Mouse (Mus musculus) ES-E14 (cell line): ENCODE measurements around the gene Spata22. TPM values are rescaled to one million over a fixed set of nuclear protein-coding genes. Genes with fewer than 3 reads are reported as not detected.

Source experiments
- DNase-seq: peaks from one replicate; pipeline ENCODE4 v3.0.0-alpha.2; 2013; ENCODE audit warnings: low read depth, low spot score
- H3K27ac ChIP-seq: 2 replicates; pipeline ENCODE4 v1.5.1; 2012; ENCODE audit warnings: low read depth, mild to moderate bottlenecking, low read length, moderate library complexity, mixed read lengths; ENCODE audit not compliant: poor library complexity, insufficient read depth, severe bottlenecking
- H3K36me3 ChIP-seq: 2 replicates; pipeline ENCODE4 v1.6.1; 2012; ENCODE audit warnings: mild to moderate bottlenecking, low read length, moderate library complexity, mixed read lengths; ENCODE audit not compliant: control insufficient read depth, poor library complexity, insufficient read depth, severe bottlenecking
- H3K4me1 ChIP-seq, 2 experiments: fragments of 150-350 bp in 1 of 2; sonication (generic) in 1 of 2; 2 replicates each; pipeline ENCODE4 v1.6.1; 2012; ENCODE audit warnings: low read length in 2 of 2, mild to moderate bottlenecking in 1 of 2, mixed read lengths in 1 of 2; ENCODE audit not compliant: control insufficient read depth in 2 of 2, insufficient read depth in 2 of 2, poor library complexity in 1 of 2
- H3K4me3 ChIP-seq, 2 experiments: fragments of 150-350 bp in 1 of 2; sonication (generic) in 1 of 2; 2 replicates each; pipeline ENCODE4 v1.5.1; 2012; ENCODE audit warnings: low read length in 2 of 2, low read depth in 1 of 2, mild to moderate bottlenecking in 1 of 2, mixed read lengths in 1 of 2; ENCODE audit not compliant: insufficient read depth in 1 of 2, poor library complexity in 1 of 2, severe bottlenecking in 1 of 2
- H3K9ac ChIP-seq: 2 replicates; pipeline ENCODE4 v1.6.1; 2012; ENCODE audit warnings: low read depth, mild to moderate bottlenecking, low read length, mixed read lengths; ENCODE audit not compliant: poor library complexity, insufficient read depth, severe bottlenecking
- H3K9me3 ChIP-seq: fragments of 150-350 bp; sonication (generic); 2 replicates; pipeline ENCODE4 v1.6.1; 2012; ENCODE audit warnings: low read depth, mild to moderate bottlenecking, low read length; ENCODE audit not compliant: control insufficient read depth, insufficient read depth
- CHD2 ChIP-seq: IDR thresholded peaks from 2 replicates; pipeline ENCODE4 v1.6.1; 2014; ENCODE audit warnings: mild to moderate bottlenecking, low read depth, low read length, inconsistent platforms
- HCFC1 ChIP-seq: IDR thresholded peaks from 2 replicates; pipeline ENCODE4 v1.6.1; 2012; ENCODE audit warnings: low read length, inconsistent platforms, borderline replicate concordance; ENCODE audit not compliant: insufficient read depth
- MAFK ChIP-seq: IDR thresholded peaks from 2 replicates; pipeline ENCODE4 v1.6.1; 2014; ENCODE audit warnings: mild to moderate bottlenecking, low read depth, low read length, inconsistent platforms; ENCODE audit not compliant: insufficient read depth
- ZC3H11A ChIP-seq: IDR thresholded peaks from 2 replicates; pipeline ENCODE4 v1.6.1; 2012; ENCODE audit warnings: low read depth, mild to moderate bottlenecking, inconsistent platforms, low read length, borderline replicate concordance
- ZNF384 ChIP-seq: IDR thresholded peaks from 2 replicates; pipeline ENCODE4 v1.6.1; 2012; ENCODE audit warnings: low read depth, low read length, inconsistent platforms
- in situ Hi-C, 2 experiments: fragments of 600-800 bp; cut with MboI; formaldehyde crosslinking; loops; one replicate each; pipeline ENCODE4 v1.15.1; 2025; ENCODE audit warnings: low sequenced_read_pairs in 2 of 2, inconsistent platforms in 1 of 2; ENCODE audit not compliant: unreplicated experiment in 2 of 2
- total RNA-seq: library from RNA; depleted of rRNA; stranded (reverse); fragments of 300-350 nt; gene quantifications from 2 replicates; pipeline ENCODE4 v1.2.3, GENCODE M21; 2012; rRNA removed

The Spata22 gene
- 0.74 and 3.3 TPM in 2 replicates for total RNA-seq

DNA sequence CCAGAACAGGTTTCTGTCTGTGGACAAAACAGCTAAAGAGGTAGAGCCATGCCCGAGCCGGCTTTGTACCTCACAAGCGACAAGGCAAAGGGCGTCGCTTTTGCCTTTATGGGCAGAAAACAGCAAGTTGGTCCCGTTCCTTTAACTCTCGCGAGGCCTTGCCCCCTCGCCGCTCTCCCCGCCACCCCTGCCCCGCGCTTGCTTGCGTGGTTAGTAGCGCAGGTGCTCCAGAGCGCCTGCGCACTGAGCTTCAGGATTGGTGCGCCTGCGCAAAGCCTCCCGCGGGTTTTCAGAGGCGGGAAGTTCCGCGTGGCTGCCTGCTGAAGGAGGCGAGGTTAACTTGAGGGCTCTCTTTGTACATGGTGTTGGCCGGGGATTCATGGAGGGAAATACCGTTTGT is at the start of gene Spata22, which contains the start of the genes Aspa and Gm49340:
Spata22 (plus strand) TSS at position 300 of the 400 bp plus-strand sequence.
Aspa (minus strand) TSS at position 155 of the 400 bp plus-strand sequence.
Gm49340 (plus strand) TSS at position 300 of the 400 bp plus-strand sequence.
- H3K4me3 ChIP-seq: no peak within 1 kb of the TSS; a peak in 1 of 4 replicates
- no peaks in the 10 kb centered on the region for H3K36me3 ChIP-seq
- no peak within 1 kb of the TSS for H3K27ac ChIP-seq
- no peaks in the 10 kb centered on the region; the same call in 1 of the 2 replicates for H3K9me3 ChIP-seq
- no peak within 1 kb of the TSS for H3K9ac ChIP-seq
- peak; percentile 46 for DNase-seq
- TF ChIP-seq ZNF384 (no peak), HCFC1 (no peak), MAFK (no peak), ZC3H11A (no peak), CHD2 (peak; percentile 85)
- in situ Hi-C loops: no loop called here
- 0 out of 4 replicates have a peak, but pooled peaks cover 0 to 2% of the 10 kb centered on the region in 2 experiments for H3K4me1 ChIP-seq

DNA sequence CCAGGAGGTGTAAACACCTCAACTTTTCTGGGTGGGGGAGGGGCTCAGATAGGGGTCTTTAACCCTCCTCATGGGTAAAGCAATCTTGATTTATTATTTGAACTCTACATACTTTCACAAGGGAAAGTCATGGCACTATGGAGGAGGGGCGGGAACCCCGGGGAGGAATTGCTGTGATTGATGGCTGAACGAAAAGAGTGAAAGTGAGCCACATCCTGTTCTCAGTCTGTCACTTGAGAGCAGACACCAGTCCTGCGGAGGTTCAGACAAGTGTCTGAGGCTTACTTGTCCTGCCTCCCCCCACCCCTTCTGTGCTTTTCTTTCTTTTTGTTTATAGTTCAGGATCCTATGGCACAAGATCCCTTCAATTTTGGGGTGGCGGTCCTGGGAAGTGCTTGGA is 48.8 kb upstream of the Spata22 start:
- Histone ChIP-seq H3K36me3 (no peaks in the 10 kb centered on the region), H3K9ac (no peak overlapping the region), H3K27ac (no peak overlapping the region), H3K4me1 (no peaks in the 10 kb centered on the region), H3K4me3 (no peak overlapping the region), H3K9me3 (no peaks in the 10 kb centered on the region)
- TF ChIP-seq CHD2 (no peak), ZC3H11A (no peak), HCFC1 (no peak), MAFK (no peak), ZNF384 (no peak)
- in situ Hi-C loops: no loop called here
- no peak for DNase-seq

DNA sequence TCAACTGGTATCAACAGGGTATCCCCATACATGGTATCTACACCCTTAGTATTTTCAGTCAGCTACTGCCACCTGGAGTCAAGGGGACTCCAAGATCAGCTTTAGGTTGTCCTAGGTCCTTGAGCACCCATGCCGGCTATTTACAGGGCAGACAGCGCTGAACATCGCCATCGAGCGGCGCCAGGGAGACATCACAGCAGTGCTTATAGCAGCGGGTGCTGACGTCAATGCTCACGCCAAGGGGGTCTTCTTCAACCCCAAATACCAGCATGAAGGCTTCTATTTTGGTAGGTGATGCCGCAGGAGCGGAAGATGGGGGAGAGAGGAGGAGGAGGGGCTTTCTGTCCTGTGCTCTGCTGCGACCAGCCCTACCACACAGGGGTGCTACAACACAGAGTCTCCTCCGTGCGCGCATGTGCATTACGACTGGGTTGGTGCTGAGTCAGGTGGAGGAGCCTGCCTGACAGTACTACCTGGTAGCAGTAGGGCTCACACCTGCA is 48.0 kb upstream of the Spata22 start:
- peak; percentile 68 for DNase-seq
- H3K27ac ChIP-seq: no peak overlapping the region
- H3K36me3 ChIP-seq: no peaks in the 10 kb centered on the region
- H3K4me1 ChIP-seq: no peaks in the 10 kb centered on the region
- TF ChIP-seq ZC3H11A (peak; percentile 17; the same call in 1 of the 2 replicates), MAFK (peak; percentile 84), HCFC1 (no peak)
- H3K4me3 ChIP-seq: peak overlapping the region; percentile 39 to 53; a peak in 2 of 4 replicates
- H3K9me3 ChIP-seq: no peaks in the 10 kb centered on the region
- in situ Hi-C loops: no loop called here
- peak overlapping the region; percentile 40; the same call in 1 of the 2 replicates for H3K9ac ChIP-seq

DNA sequence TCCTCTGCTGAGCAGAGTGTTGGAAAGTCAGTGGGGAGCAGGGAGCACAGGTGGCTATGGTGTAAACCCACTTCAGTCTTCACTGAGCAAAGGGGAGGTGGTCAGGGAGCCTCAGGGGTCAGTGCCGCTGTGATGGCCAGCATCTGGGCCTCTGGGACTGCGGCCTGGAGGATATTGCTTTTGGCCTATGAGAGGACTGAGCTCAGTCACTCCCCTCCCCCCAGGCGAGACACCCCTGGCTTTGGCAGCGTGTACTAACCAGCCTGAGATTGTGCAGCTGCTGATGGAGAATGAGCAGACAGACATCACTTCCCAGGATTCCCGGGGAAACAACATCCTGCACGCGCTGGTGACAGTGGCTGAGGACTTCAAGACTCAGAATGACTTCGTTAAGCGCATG is 46.2 kb upstream of the Spata22 start:
- H3K36me3 ChIP-seq: no peaks in the 10 kb centered on the region
- H3K4me1 ChIP-seq: no peaks in the 10 kb centered on the region
- in situ Hi-C loops: no loop called here
- no peak overlapping the region for H3K4me3 ChIP-seq
- H3K9me3 ChIP-seq: no peaks in the 10 kb centered on the region
- TF ChIP-seq CHD2 (no peak), ZNF384 (no peak), HCFC1 (no peak), MAFK (no peak), ZC3H11A (no peak)
- H3K9ac ChIP-seq: no peak overlapping the region
- H3K27ac ChIP-seq: no peak overlapping the region
- no peak for DNase-seq

DNA sequence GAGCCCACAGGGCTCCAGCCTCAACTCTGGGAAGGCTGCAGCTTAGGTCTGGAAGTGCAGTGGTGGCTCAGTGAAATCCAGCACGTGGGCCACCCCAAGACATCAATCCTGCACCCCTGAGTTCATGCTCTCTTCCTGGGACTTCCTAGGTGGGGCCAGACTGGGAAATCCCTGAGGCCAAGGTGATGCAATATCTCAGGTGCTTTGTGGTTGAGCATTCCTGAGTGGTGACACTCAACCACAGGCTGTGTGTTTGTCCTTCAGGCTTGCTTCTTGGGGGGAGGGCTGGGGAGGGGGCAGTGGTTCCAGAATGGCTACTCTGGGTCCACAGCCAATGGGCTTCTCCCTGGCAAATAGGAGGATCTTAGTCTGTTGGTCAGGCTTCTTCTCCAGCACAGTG is 45.6 kb upstream of the Spata22 start:
- no peaks in the 10 kb centered on the region for H3K4me1 ChIP-seq
- DNase-seq: no peak
- in situ Hi-C loops: no loop called here
- H3K9ac ChIP-seq: no peak overlapping the region
- H3K36me3 ChIP-seq: no peaks in the 10 kb centered on the region
- H3K4me3 ChIP-seq: no peak overlapping the region
- H3K9me3 ChIP-seq: no peaks in the 10 kb centered on the region
- H3K27ac ChIP-seq: no peak overlapping the region
- TF ChIP-seq CHD2 (no peak), ZNF384 (no peak), ZC3H11A (no peak), HCFC1 (no peak), MAFK (no peak)
